Mouse (Mus musculus) embryo, embryonic 11.5 days (tissue): ENCODE measurements around the gene Wipf3.

Experiments
- DNase-seq: peaks from one replicate; pipeline ENCODE4 v3.0.0-alpha.2; 2012; ENCODE audit warnings: low read depth, low spot score

Gene Wipf3

GRCm38 (mm10) chr6:54475926-54476667 is 46.7 kb downstream of the Wipf3 start:
- no peak for DNase-seq

GRCm38 (mm10) chr6:54478646-54479324 is 49.4 kb downstream of the Wipf3 start:
- DNase-seq: no peak

- no peak for DNase-seq
These were observed 52.1 kb downstream of the Wipf3 start for GRCm38 (mm10) chr6:54481390-54482112.

- no peak for DNase-seq
These were observed 55.6 kb downstream of the Wipf3 start for GRCm38 (mm10) chr6:54485000-54485399.

- DNase-seq: no peak
These were observed 56.1 kb downstream of the Wipf3 start for GRCm38 (mm10) chr6:54485435-54485901.

- no peak for DNase-seq
These were observed 56.7 kb downstream of the Wipf3 start for GRCm38 (mm10) chr6:54485973-54486569.

GRCm38 (mm10) chr6:54491074-54491473 is 61.7 kb downstream of the Wipf3 start:
- DNase-seq: no peak

GRCm38 (mm10) chr6:54494097-54494496 is 64.7 kb downstream of the Wipf3 start:
- no peak for DNase-seq

- DNase-seq: no peak
These were observed 65.4 kb downstream of the Wipf3 start for GRCm38 (mm10) chr6:54494612-54495398.

- DNase-seq: no peak
These were observed 66.8 kb downstream of the Wipf3 start for GRCm38 (mm10) chr6:54496214-54496613.

- DNase-seq: no peak
These were observed 73.3 kb downstream of the Wipf3 start for GRCm38 (mm10) chr6:54502661-54503115.

- no peak for DNase-seq
These were observed 76.9 kb downstream of the Wipf3 start for GRCm38 (mm10) chr6:54506318-54506717.

GRCm38 (mm10) chr6:54507002-54507401 is 77.6 kb downstream of the Wipf3 start:
- DNase-seq: peak; percentile 32

- no peak for DNase-seq
These were observed 78.4 kb downstream of the Wipf3 start for GRCm38 (mm10) chr6:54507808-54508207.

GRCm38 (mm10) chr6:54508256-54508793 is 78.9 kb downstream of the Wipf3 start:
- DNase-seq: no peak

GRCm38 (mm10) chr6:54509264-54509663 is 79.9 kb downstream of the Wipf3 start:
- no peak for DNase-seq

- no peak for DNase-seq
These were observed 82.9 kb downstream of the Wipf3 start for GRCm38 (mm10) chr6:54512256-54512655.

- no peak for DNase-seq
These were observed 87.2 kb downstream of the Wipf3 start for GRCm38 (mm10) chr6:54516512-54517134.

GRCm38 (mm10) chr6:54518758-54519157 is 89.4 kb downstream of the Wipf3 start:
- no peak for DNase-seq

- DNase-seq: no peak
These were observed 99.3 kb downstream of the Wipf3 start for GRCm38 (mm10) chr6:54528666-54529065.
